In the genomic region with DNA sequence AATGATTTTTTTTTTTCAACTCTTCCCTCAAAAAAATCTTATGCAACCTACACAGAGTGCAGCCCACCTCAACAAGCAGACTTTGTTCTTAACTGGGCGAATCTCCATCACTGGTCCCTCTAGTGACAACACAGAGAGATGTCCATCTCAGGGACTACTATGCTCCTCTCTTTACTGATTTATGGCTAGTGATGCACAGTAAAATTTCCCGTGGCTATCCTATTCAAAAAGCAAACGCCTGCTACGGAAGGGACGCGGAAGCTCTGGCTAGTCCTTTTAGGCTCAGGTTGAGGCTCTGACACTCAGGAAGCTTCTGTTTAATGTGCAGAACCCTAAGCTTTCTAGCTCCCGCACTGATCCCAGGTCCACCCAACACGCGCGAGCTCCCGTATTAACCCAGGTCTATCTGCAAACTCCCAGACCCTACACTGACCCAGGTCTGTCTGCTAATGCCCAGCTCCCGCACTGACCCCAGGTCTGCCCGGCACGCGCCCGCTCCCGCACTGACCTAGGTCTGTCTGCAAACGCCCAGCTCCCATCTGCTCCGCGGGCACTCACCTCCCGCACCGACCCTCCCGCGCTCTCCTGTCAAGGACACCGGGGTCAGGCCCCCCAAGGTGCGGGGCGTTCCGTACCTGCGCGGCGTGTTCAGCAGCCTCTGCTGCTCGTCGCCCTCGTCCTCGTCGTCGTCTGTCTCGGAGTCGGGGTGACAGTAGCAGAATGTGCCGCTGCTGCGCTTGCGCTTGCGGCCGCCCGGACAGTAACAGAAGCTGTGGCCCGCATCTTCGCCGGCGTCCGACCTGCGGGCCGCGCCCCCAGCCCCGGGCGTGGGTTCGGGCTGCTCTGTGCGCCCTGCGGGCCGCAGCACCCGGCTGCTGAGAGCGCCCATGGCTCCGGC, we compare ENCODE assay signal across 8 mouse cellular contexts. TPM values are rescaled to one million over a fixed set of nuclear protein-coding genes. Genes with fewer than 3 reads are reported as not detected.
DNase-seq lines count a peak whose midpoint lies in the region; ATAC-seq and TF ChIP-seq lines count a peak whose summit lies in the region.

No protein-coding gene starts in this region.

- under 1% methylated on average over 62 of the region's 62 CpGs for WGBS in intestine, embryonic 15.5 days
- WGBS in lung, embryonic 16.5 days: under 1% methylated on average over 56 of the region's 62 CpGs

- H3K4me2 ChIP-seq in CH12.LX (ENCODE audit: insufficient read depth, low read depth, poor library complexity, severe bottlenecking): peak overlapping the region; percentile 74
- H3K4me2 ChIP-seq in intestine, embryonic 15.5 days (replicated peaks): peak overlapping the region; percentile 88
- peak overlapping the region; percentile 93 for H3K4me2 ChIP-seq in lung, embryonic 16.5 days (ENCODE audit: low read depth, low read length)

- peak overlapping the region; percentile 71 to 93 (median 72) for H3K4me3 ChIP-seq in CH12.LX (replicated peaks in 1 of 3; ENCODE audit: low read depth in 2 of 3, low read length in 2 of 3, poor library complexity in 1 of 3)
- H3K4me3 ChIP-seq in gastrocnemius, adult 2 months: peak overlapping the region; percentile 80
- peak overlapping the region; percentile 100 for H3K4me3 ChIP-seq in intestine, embryonic 15.5 days (replicated peaks)
- H3K4me3 ChIP-seq in lung, embryonic 16.5 days (ENCODE audit: low read length): peak overlapping the region; percentile 94

- no peaks in the 10 kb centered on the region; the same call in 1 of the 2 replicates for H3K79me2 ChIP-seq in CH12.LX (replicated peaks; ENCODE audit: control insufficient read depth, extremely low read depth, insufficient read depth, poor library complexity, severe bottlenecking)

- H3K4me1 ChIP-seq in CH12.LX (ENCODE audit: control insufficient read depth in 1 of 2, insufficient read depth in 2 of 2): peaks cover 3 to 31% of the 10 kb centered on the region in 2 experiments; a peak in 3 of 4 replicates
- H3K4me1 ChIP-seq in intestine, embryonic 15.5 days (replicated peaks): 0 out of 2 replicates have a peak, but pooled peaks cover 4% of the 10 kb centered on the region
- H3K4me1 ChIP-seq in lung, embryonic 16.5 days (replicated peaks; ENCODE audit: control insufficient read depth, insufficient read depth, low read length): peaks cover 11% of the 10 kb centered on the region

- peak; percentile 62 for ATAC-seq in cerebellum, adult (ENCODE audit: insufficient number of reproducible peaks, low FRiP score, low TSS enrichment)
- ATAC-seq in intestine, embryonic 15.5 days: peak; percentile 60
- ATAC-seq in lung, embryonic 16.5 days (ENCODE audit: low read depth): peak; percentile 70

- no peaks in the 10 kb centered on the region for H3K9me3 ChIP-seq in CH12.LX (replicated peaks; ENCODE audit: low read length)
- no peaks in the 10 kb centered on the region for H3K9me3 ChIP-seq in intestine, embryonic 15.5 days
- H3K9me3 ChIP-seq in lung, embryonic 16.5 days (ENCODE audit: control insufficient read depth, low read length): no peaks in the 10 kb centered on the region

- in situ Hi-C loops in CH12.LX (cut with MboI; ENCODE audit: low pct_ligation_motif_present, low pct_unique_long_range_greater_than_20kb, low sequenced_read_pairs): no loop called here

- H3K27ac ChIP-seq in CH12.LX (ENCODE audit: insufficient read depth, low read depth): no peak overlapping the region
- peak overlapping the region; percentile 90 for H3K27ac ChIP-seq in gastrocnemius, adult 2 months
- H3K27ac ChIP-seq in intestine, embryonic 15.5 days: peak overlapping the region; percentile 87
- peak overlapping the region; percentile 75 for H3K27ac ChIP-seq in lung, embryonic 16.5 days (ENCODE audit: low read length)

- TF ChIP-seq EP300 in CH12.LX (IDR thresholded peaks at IDR 0.05; ENCODE audit: low read length): no peak

- intact Hi-C loops in gastrocnemius, adult 2 months (cut with DNase I): loop anchor here (2.0 kb wide), 1 partner anchor 48 kb away; the partner anchor contains the start of gene Snrnp27

- peaks cover 0 to 8% of the 10 kb centered on the region in 2 experiments for H3K36me3 ChIP-seq in CH12.LX (replicated peaks in 1 of 2; ENCODE audit: control insufficient read depth in 1 of 2, insufficient read depth in 1 of 2, low read length in 1 of 2)
- H3K36me3 ChIP-seq in intestine, embryonic 15.5 days: no peaks in the 10 kb centered on the region
- H3K36me3 ChIP-seq in lung, embryonic 16.5 days (ENCODE audit: control insufficient read depth, insufficient read depth, low read length): no peaks in the 10 kb centered on the region

- H3K9ac ChIP-seq in CH12.LX (ENCODE audit: insufficient read depth, low read depth): peak overlapping the region; percentile 23
- peak overlapping the region; percentile 92 for H3K9ac ChIP-seq in intestine, embryonic 15.5 days
- H3K9ac ChIP-seq in lung, embryonic 16.5 days (ENCODE audit: low read length): peak overlapping the region; percentile 91

- no peaks in the 10 kb centered on the region for H3K27me3 ChIP-seq in CH12.LX (replicated peaks)
- no peaks in the 10 kb centered on the region for H3K27me3 ChIP-seq in intestine, embryonic 15.5 days (replicated peaks)
- no peaks in the 10 kb centered on the region for H3K27me3 ChIP-seq in lung, embryonic 16.5 days (ENCODE audit: control insufficient read depth, insufficient read depth, low read depth, low read length)

- dilution Hi-C loops in CH12.LX (cut with MboI; ENCODE audit: extremely low pct_ligation_motif_present, extremely low pct_unique_long_range_greater_than_20kb, low sequenced_read_pairs): no loop called here

- TF ChIP-seq RAD21 in CH12.LX (IDR thresholded peaks at IDR 0.05; ENCODE audit: low read depth, low read length): no peak

- no peak for TF ChIP-seq POLR2A in CH12.LX (IDR thresholded peaks at IDR 0.05; ENCODE audit: low read depth, low read length)

- TF ChIP-seq CTCF in CH12.LX (conservative IDR thresholded peaks at IDR 0.05 in 1 of 2, IDR thresholded peaks at IDR 0.05 in 1 of 2; ENCODE audit: low read depth in 2 of 2, low read length in 2 of 2): no peak
- no peak for TF ChIP-seq CTCF in gastrocnemius, adult 2 months (IDR thresholded peaks at IDR 0.05)

- no peak for DNase-seq in cerebellum, adult 11-12 months
- peak; percentile 18 for DNase-seq in CH12.LX (ENCODE audit: extremely low read depth)
- DNase-seq in cerebellum, postnatal 36 days: peak; percentile 66 to 67
- no peak for DNase-seq in gastrocnemius, adult 2 months
- peak; percentile 49 for DNase-seq in right cerebral cortex, postnatal 14 days

TF ChIP-seq in CH12.LX, 34 proteins besides CTCF, POLR2A, EP300 and RAD21:
- no peak for TF ChIP-seq PAX5 (IDR thresholded peaks at IDR 0.05; ENCODE audit: low read length)
- 0 out of 2 replicates have a peak, but pooled peaks have one; percentile 5 for TF ChIP-seq ZNF384 (IDR thresholded peaks at IDR 0.05; ENCODE audit: low read depth, low read length)
TF ChIP-seq in CH12.LX: peak in this region for 1.

RNA-seq across cellular contexts. Expression of gene Gmcl1, which starts 0.7 kb away (rescaled TPM):
- total RNA-seq in CH12.LX (2012; rRNA removed) (7.8 and 8.4 TPM in 2 replicates), CH12.LX (2014; rRNA removed) (9.5 and 10.4 TPM in 2 replicates)
- 8.8 and 9.9 TPM in 2 replicates for polyA plus RNA-seq in CH12.LX (2012; ENCODE audit: insufficient read length, low read depth)
- total RNA-seq in gastrocnemius, adult 2 months (2021): 1 to 10 TPM; 2.6 to 3.2 TPM
- 31.2 and 31.7 TPM in 2 replicates for polyA plus RNA-seq in intestine, embryonic 15.5 days (2015; fragmentation: Nextera tagmentation; extraction: Ambion mirVana)
- polyA plus RNA-seq in lung, embryonic 16.5 days (2015; fragmentation: Nextera tagmentation; extraction: Ambion mirVana): 22.9 and 23.1 TPM in 2 replicates

RNA-seq across cellular contexts. Expression of gene Snrnp27, which starts 48.2 kb away (rescaled TPM):
- 63.1 and 65.0 TPM in 2 replicates for total RNA-seq in CH12.LX (2012; rRNA removed)
- 72.7 and 74.2 TPM in 2 replicates for total RNA-seq in CH12.LX (2014; rRNA removed)
- 97.9 and 132 TPM in 2 replicates for polyA plus RNA-seq in CH12.LX (2012; ENCODE audit: insufficient read length, low read depth)
- 10 to 100 TPM; 71.7 to 87.0 TPM for total RNA-seq in gastrocnemius, adult 2 months (2021)
- 96.0 and 105 TPM in 2 replicates for polyA plus RNA-seq in intestine, embryonic 15.5 days (2015; fragmentation: Nextera tagmentation; extraction: Ambion mirVana)
- 102 and 107 TPM in 2 replicates for polyA plus RNA-seq in lung, embryonic 16.5 days (2015; fragmentation: Nextera tagmentation; extraction: Ambion mirVana)

Comparison
In these comparisons a context has a peak if more than half of its experiments do, and no peak if none do; other contexts are left out.
1. DNase-seq: peak in CH12.LX (single experiment), cerebellum, postnatal 36 days (2 of 2) and right cerebral cortex, postnatal 14 days (single experiment); none in cerebellum, adult 11-12 months (single experiment) and gastrocnemius, adult 2 months (single experiment).
2. H3K9ac ChIP-seq: peak in every context shown above with its lines; median percentile 92 in intestine, embryonic 15.5 days; 91 in lung, embryonic 16.5 days; 23 in CH12.LX.
3. Peak in every context shown above with its lines, with median percentiles within 50 percentile points of each other: ATAC-seq, H3K4me2 ChIP-seq and H3K4me3 ChIP-seq.